Mouse (Mus musculus) ovary, postnatal 10 days (tissue): ENCODE results near the gene Krtap27-1.

Experiments used
- DNase-seq: peaks from one replicate; pipeline ENCODE4 v3.0.0; 2022; ENCODE audit warnings: low spot score

Krtap27-1 gene

GRCm38 (mm10) chr16:88671571-88671970 lies at the start of gene Krtap27-1:
Krtap27-1 (minus strand) TSS chr16:88671671.
- DNase-seq, result no peak

DNA sequence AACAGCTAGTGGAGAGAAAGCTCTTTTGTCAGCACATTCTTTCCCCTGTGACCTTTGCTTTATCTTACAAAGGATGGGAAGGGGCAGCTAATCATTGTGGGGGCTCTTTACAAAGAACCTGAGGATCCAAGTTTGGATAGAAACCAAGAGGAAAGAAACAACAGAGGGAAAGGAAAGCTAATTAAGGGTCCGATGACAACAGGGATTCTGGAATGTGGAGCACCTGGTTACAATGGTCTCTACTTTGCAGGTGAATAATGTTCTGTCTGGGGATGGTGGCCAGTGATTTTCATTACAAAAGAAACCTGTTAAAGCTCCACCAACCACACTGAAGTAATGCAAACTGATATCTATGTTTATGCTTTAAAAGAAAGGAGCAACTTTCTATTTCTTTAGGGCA lies 48.6 kb upstream of the Krtap27-1 start:
- no peak for DNase-seq

- no peak for DNase-seq
Measured at GRCm38 (mm10) chr16:88716549-88716948, 45.1 kb upstream of the Krtap27-1 start.

DNA sequence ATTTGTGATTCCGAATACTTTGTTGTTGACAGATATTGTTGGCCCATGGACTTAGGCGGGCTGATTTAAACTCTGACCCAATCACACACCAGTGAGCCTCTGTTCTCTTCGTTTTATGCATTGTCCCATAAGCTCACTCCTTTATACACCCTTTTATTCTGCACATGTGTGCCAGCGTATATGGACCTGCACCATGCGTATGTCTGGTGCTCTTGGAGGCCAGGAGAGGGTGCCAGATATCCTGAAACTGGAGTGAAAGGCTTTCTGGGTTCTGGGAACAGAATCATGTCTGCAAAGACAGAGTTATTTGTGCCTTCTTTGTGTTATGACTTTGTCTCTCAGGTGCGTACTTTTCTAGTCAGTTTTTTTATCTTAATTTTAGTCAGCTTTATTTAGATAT lies 39.8 kb upstream of the Krtap27-1 start:
- no peak for DNase-seq

- DNase-seq, result no peak
Measured at GRCm38 (mm10) chr16:88710757-88711156, 39.3 kb upstream of the Krtap27-1 start.

- DNase-seq, result no peak
Measured at GRCm38 (mm10) chr16:88707496-88708012, 36.1 kb upstream of the Krtap27-1 start, which contains the start of gene 2310061N02Rik. 2310061N02Rik (minus strand) TSS chr16:88707962.

- no peak for DNase-seq
Measured at GRCm38 (mm10) chr16:88701072-88701864, 29.8 kb upstream of the Krtap27-1 start.

GRCm38 (mm10) chr16:88696256-88696655 lies 24.8 kb upstream of the Krtap27-1 start:
- no peak for DNase-seq

DNA sequence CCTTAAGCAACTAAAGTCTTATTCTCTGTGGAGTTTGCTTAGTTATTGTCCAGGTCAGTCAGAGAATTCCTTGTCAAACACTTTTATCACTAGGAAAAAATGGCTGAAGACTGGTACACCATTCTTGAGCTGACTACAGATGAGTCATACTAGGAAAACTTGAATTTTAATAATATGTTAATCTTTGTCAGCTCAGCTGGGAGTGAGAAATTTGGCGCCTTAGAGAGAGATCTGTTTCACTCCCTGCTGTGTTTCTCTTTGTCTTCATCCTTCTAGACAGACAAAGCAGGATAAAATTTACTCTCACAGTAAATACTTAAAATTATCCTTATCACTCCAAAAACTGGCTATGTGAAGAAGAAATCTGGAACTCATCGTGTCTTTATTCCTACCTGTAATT lies 9.8 kb upstream of the Krtap27-1 start:
- no peak for DNase-seq

- DNase-seq, result no peak
Measured at GRCm38 (mm10) chr16:88679099-88679498, 7.6 kb upstream of the Krtap27-1 start.

DNA sequence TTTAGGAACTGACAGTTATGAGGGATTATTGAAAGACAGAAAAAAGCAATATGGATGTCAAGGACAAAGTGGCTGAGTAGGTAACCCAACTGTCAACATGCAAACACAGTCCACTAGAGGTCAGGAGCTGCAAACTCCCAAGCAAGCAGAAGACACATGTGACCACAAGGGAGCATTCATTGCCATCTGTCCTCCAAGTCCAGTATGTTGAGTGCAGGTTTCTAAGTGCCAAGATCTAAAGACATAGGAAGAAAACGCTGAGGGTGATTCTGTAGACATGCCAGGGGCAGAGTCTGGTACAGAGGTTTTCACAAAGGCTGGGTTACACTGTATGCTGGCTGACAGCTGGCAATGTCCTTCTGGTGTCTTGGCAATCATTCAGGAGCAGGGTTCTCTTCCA lies 14.0 kb downstream of the Krtap27-1 start:
- DNase-seq, result no peak

DNA sequence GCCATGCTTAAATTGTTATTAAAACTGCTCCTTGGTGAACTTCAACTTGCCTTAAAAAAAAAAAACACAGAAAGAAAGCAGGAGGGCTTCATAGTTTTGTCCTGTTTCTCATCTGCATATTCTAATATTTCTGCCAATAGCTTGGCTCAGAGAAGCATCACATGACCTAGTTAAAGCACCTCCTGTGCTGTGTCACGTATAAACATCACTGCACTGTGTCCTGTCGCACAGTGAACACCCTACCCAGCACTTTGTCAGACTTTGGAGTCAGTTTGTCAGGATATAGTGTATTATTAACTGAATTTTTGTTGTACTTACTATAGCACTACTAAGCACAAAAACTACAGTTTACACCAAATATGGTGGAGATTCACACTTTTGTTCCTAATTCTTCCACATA lies 19.5 kb downstream of the Krtap27-1 start:
- no peak for DNase-seq

DNA sequence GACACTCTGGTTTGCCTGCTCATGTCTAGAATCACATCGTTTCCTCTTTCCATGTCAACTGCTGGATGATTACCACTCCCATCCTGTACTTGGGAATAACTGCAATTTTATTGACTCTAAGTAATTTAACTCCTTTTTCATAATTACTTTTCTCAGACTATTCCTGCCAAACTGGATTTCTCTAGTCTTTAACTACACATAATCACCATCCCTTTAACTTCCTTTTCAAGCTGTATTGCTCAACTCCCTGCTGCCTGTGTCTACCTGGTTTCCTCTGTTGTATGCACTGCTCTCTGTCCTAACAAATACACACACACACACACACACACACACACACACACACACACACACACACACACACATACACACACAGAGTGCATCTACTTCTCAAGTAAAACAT lies 20.4 kb downstream of the Krtap27-1 start:
- no peak for DNase-seq

GRCm38 (mm10) chr16:88647358-88647846 lies 24.1 kb downstream of the Krtap27-1 start, which contains the start of gene Krtap26-1:
Krtap26-1 (minus strand) TSS chr16:88647796.
- no peak for DNase-seq

DNA sequence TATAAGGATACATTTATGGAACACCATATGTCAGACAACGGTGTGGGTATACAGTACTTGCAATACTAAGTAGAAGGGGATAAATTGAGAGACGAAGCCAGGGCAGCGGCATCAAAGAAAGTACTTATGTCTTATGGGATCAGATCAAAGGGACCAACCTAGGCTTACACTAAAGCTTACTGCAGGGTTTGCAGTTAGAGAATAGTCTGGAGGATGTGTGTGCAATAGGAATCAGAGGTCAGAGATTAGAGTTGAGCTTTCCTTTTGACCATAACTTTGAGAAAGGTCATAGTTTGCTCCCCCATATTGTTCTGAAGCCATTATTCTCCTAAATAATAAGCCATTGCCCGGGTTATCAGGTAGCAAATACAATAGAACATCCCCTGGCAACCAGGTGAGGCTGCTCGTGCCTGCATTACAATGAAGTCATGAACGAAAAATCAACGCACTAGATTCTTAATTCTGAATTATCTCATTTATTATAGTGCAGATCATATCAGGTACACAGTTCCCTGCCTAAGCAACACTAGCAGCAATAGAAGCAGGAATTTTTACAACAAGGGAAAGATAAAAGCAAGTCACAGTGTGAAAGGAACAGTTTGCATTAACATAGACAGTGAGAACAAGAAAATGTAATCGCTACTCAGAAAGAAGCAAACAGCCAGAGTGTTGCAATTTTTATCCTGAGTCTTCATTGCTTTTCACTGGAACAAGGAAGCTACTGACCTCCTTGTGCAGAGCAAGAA lies 24.9 kb downstream of the Krtap27-1 start:
- no peak for DNase-seq

- no peak for DNase-seq
Measured at GRCm38 (mm10) chr16:88640053-88640452, 31.4 kb downstream of the Krtap27-1 start.

- no peak for DNase-seq
Measured at GRCm38 (mm10) chr16:88635142-88635541, 36.3 kb downstream of the Krtap27-1 start.

DNA sequence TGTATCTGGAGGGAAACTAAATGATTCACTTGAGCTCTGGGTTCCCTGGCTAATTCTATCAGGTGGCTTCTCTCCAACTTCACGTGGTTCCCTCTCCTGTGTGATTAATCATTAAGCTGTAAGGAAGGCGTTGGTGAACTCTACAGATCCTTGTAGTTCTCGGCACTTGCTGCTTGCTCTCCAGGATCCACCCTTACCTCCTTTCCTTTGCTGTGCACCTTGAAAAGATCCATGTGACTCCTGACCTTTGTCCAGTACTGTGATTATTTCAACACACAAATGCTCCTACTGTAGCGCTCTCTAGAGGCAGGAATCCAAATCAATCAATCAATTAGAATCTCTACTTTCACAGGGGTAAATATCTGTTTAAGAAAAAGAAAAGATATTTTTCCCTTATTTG lies 40.0 kb downstream of the Krtap27-1 start:
- no peak for DNase-seq

DNA sequence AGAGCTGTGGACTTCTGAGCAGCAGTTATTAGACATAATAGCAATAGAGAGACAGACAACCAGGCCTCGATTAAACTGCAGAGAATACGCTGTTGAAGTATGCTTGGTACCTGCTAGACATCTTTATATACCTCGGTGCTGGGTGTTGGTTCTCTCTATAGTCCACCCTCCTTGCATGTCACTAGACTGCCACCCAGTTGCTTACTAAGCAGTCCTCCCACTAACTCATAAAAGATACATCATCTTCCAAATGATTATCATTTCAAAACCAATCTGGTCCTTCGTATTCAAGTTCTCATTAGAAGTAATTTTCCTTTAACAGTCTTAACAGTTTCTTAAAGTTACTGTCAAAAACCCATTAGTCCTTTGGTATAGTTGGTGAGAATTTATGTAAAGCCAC lies 43.9 kb downstream of the Krtap27-1 start, which contains the start of gene 2310079G19Rik:
2310079G19Rik (minus strand) TSS at position 101 of the 400 bp plus-strand sequence.
- DNase-seq, result no peak
